Mouse (Mus musculus): ENCODE results near the gene Ccdc70. TPM values are rescaled to one million over a fixed set of nuclear protein-coding genes. Genes with fewer than 3 reads are reported as not detected.

Ccdc70 gene
- total RNA-seq, 2 experiments from 2014 or later: not detected

Other genes starting within 250 kb of the Ccdc70 start
- gene Defa24, start 235.3 kb upstream of the Ccdc70 start, total RNA-seq (2021): not detected
- gene Defb50, start 146.2 kb upstream of the Ccdc70 start, total RNA-seq (2021): not detected
- gene Defb2, start 129.8 kb upstream of the Ccdc70 start, total RNA-seq (2021): not detected
- gene Defb10, start 110.9 kb upstream of the Ccdc70 start, total RNA-seq (2021): not detected
- not detected for gene Defb9, start 84.4 kb upstream of the Ccdc70 start, total RNA-seq (2021)
- not detected for gene Defb11, start 63.4 kb upstream of the Ccdc70 start, total RNA-seq (2021)
- not detected for gene Defb15, start 37.1 kb upstream of the Ccdc70 start, total RNA-seq (2021)
- not detected for gene Defb35, start 31.4 kb upstream of the Ccdc70 start, total RNA-seq (2021)
- not detected for gene Defb13, start 23.0 kb upstream of the Ccdc70 start, total RNA-seq (2021)
- not detected for gene Fam90a1a, start 11.1 kb upstream of the Ccdc70 start, total RNA-seq (2021)
- 1 to 10 TPM in 1 of 2 experiments, under 1 TPM in 1; 0.83 to 1.2 TPM for gene Atp7b, start 90.5 kb downstream of the Ccdc70 start, total RNA-seq (2021)
- 10 to 100 TPM; 32.7 to 46.0 TPM for gene Alg11, start 90.9 kb downstream of the Ccdc70 start, total RNA-seq (2021)
- 1 to 10 TPM; 4.0 to 6.5 TPM for gene Nek5, start 155.3 kb downstream of the Ccdc70 start, total RNA-seq (2021)
- 1 to 10 TPM; 5.1 to 5.5 TPM for gene Nek3, start 196.7 kb downstream of the Ccdc70 start, total RNA-seq (2021)
- gene Ckap2, start 216.0 kb downstream of the Ccdc70 start, total RNA-seq (2021): 1 to 10 TPM; 1.3 to 1.6 TPM
- 10 to 100 TPM; 31.9 to 34.3 TPM for gene Vps36, start 223.0 kb downstream of the Ccdc70 start, total RNA-seq (2021)